8 mouse cellular contexts compared by ENCODE assay signal in genomic region chr8:120489771-120490281, GRCm38 (mm10).
DNase-seq lines count a peak whose midpoint lies in the region; ATAC-seq and TF ChIP-seq lines count a peak whose summit lies in the region.

No protein-coding gene starts in this region.

- H3K9me3 ChIP-seq in hindbrain, embryonic 15.5 days, result no peaks in the 10 kb centered on the region
- no peaks in the 10 kb centered on the region for H3K9me3 ChIP-seq in liver, embryonic 13.5 days (replicated peaks)

- no peak for DNase-seq in lung, adult 2 months
- no peak for DNase-seq in lung, adult 18-20 months
- DNase-seq in cerebellum, adult 9-11 months, result peak; percentile 72
- DNase-seq in liver, embryonic 13.5 days, result no peak
- DNase-seq in yolk sac, embryonic 10.5 days (ENCODE audit: low spot score), result peak; percentile 53
- no peak for DNase-seq in gastrocnemius, adult 18-20 months (ENCODE audit: low spot score)
- DNase-seq in ovary, adult 18-20 months (ENCODE audit: low spot score), result no peak

- H3K9ac ChIP-seq in hindbrain, embryonic 15.5 days, result peak overlapping the region; percentile 83
- H3K9ac ChIP-seq in liver, embryonic 13.5 days, result peak overlapping the region; percentile 98

- no peak for TF ChIP-seq CTCF in lung, adult 2 months (IDR thresholded peaks at IDR 0.05; ENCODE audit: insufficient read depth, low read length)

- peak overlapping the region; percentile 84 for H3K4me2 ChIP-seq in hindbrain, embryonic 15.5 days
- H3K4me2 ChIP-seq in liver, embryonic 13.5 days, result peak overlapping the region; percentile 92

- peak overlapping the region; percentile 98 for H3K27ac ChIP-seq in hindbrain, embryonic 15.5 days (replicated peaks)
- peak overlapping the region; percentile 99 for H3K27ac ChIP-seq in liver, embryonic 13.5 days

- no peak for TF ChIP-seq POLR2A in lung, adult 2 months (IDR thresholded peaks at IDR 0.05; ENCODE audit: borderline replicate concordance, extremely low read depth, low read depth, low read length)

- H3K4me1 ChIP-seq in lung, adult 2 months (ENCODE audit: control insufficient read depth, insufficient read depth, low read length), result peaks cover 53% of the 10 kb centered on the region
- peaks cover 80% of the 10 kb centered on the region for H3K4me1 ChIP-seq in hindbrain, embryonic 15.5 days (replicated peaks)
- peaks cover 79% of the 10 kb centered on the region for H3K4me1 ChIP-seq in liver, embryonic 13.5 days (replicated peaks)

- H3K27me3 ChIP-seq in hindbrain, embryonic 15.5 days, result no peaks in the 10 kb centered on the region
- no peaks in the 10 kb centered on the region for H3K27me3 ChIP-seq in liver, embryonic 13.5 days

- 22% methylated on average over 15 of the region's 15 CpGs for WGBS in lung, adult 2 months
- 3% methylated on average over 15 of the region's 15 CpGs for WGBS in hindbrain, embryonic 15.5 days
- WGBS in liver, embryonic 13.5 days (ENCODE audit: insufficient replicate concordance), result under 1% methylated on average over 15 of the region's 15 CpGs

- H3K4me3 ChIP-seq in lung, adult 2 months (replicated peaks; ENCODE audit: extremely low read depth, low read depth, low read length), result peak overlapping the region; percentile 89
- peak overlapping the region; percentile 61 for H3K4me3 ChIP-seq in hindbrain, embryonic 15.5 days
- peak overlapping the region; percentile 99 for H3K4me3 ChIP-seq in liver, embryonic 13.5 days (replicated peaks)

- ATAC-seq in hindbrain, embryonic 15.5 days (ENCODE audit: low FRiP score, low read depth), result no peak
- no peak for ATAC-seq in liver, embryonic 13.5 days (ENCODE audit: low read depth)

- no peaks in the 10 kb centered on the region for H3K36me3 ChIP-seq in hindbrain, embryonic 15.5 days
- peaks cover 8% of the 10 kb centered on the region; the same call in 1 of the 2 replicates for H3K36me3 ChIP-seq in liver, embryonic 13.5 days

Comparison
In these comparisons a context has a peak if more than half of its experiments do, and no peak if none do; other contexts are left out.
1. DNase-seq: peak in cerebellum, adult 9-11 months (single experiment) and yolk sac, embryonic 10.5 days (single experiment); none in lung, adult 2 months (single experiment), lung, adult 18-20 months (0 of 2), liver, embryonic 13.5 days (single experiment), gastrocnemius, adult 18-20 months (single experiment) and ovary, adult 18-20 months (single experiment).
2. Peak in every context shown above with its lines, with median percentiles within 50 percentile points of each other: H3K4me3 ChIP-seq.